In the genomic region with DNA sequence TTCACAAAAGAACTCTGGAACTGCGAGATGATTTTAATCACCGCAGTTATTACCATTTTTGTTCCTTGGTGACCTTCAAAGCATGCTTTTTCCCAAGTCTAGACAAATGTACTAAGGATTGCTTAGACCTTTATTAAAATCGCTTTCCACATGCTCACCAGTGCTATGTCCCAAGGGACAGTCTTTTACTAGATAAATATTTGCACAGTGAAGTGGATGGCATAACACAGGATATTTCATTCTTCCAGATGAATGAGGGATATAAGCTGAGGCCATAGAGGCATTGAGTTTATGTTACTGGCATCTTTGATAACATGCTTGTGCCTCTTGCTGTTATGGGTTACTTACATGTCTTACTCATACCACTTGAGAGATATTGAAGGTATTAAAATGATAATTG, we compare ENCODE assay signal across 36 mouse cellular contexts.
"Had no signal": no experiment of that assay in that cellular context is flagged by ENCODE, and none has a peak within 500 bp of the region (broad histone marks: within the 10 kb centered on the region; RNA-seq: fewer than 3 reads in every experiment).

No protein-coding gene starts in this region.

- DNase-seq: heart, adult 2 months; heart, postnatal 10 days; heart, postnatal 14 days; heart, postnatal 36 days; heart, postnatal 4 days; kidney, adult 11 months; kidney, adult 18-20 months; kidney, adult 2 months; kidney, adult 8-10 months; kidney, adult 9 months; kidney, postnatal 10 days; kidney, postnatal 14 days; kidney, postnatal 25 days; kidney, postnatal 36 days; kidney, postnatal 4 days; layer of hippocampus, adult 9-11 months; layer of hippocampus, postnatal 36 days had no signal

- H3K27ac ChIP-seq: heart, adult 2 months; heart, embryonic 10.5 days; heart, embryonic 13.5 days; heart, embryonic 15.5 days; hindbrain, embryonic 10.5 days; hindbrain, embryonic 12.5 days; hindbrain, embryonic 13.5 days; hindbrain, embryonic 14.5 days; hindbrain, embryonic 15.5 days; hindbrain, postnatal 0 days; intestine, embryonic 15.5 days; kidney, embryonic 15.5 days; kidney, postnatal 0 days; layer of hippocampus, adult 2 months had no signal

- ATAC-seq: hindbrain, embryonic 16.5 days; hindbrain, postnatal 0 days; inflammation-experienced regulatory T-cells, adult 6 months; intestine, embryonic 15.5 days; intestine, embryonic 16.5 days; intestine, postnatal 0 days had no signal

- H3K36me3 ChIP-seq: heart, embryonic 10.5 days; heart, embryonic 12.5 days; heart, embryonic 13.5 days; heart, embryonic 15.5 days; hindbrain, embryonic 10.5 days; hindbrain, embryonic 12.5 days; hindbrain, embryonic 13.5 days; hindbrain, embryonic 15.5 days; intestine, embryonic 15.5 days; kidney, embryonic 15.5 days had no signal

- H3K4me2 ChIP-seq: heart, embryonic 11.5 days; heart, embryonic 12.5 days; heart, embryonic 13.5 days; heart, embryonic 15.5 days; hindbrain, embryonic 12.5 days; hindbrain, embryonic 13.5 days; hindbrain, embryonic 14.5 days; hindbrain, embryonic 15.5 days; intestine, embryonic 15.5 days; kidney, embryonic 15.5 days had no signal

- H3K4me1 ChIP-seq: heart, embryonic 10.5 days; heart, embryonic 12.5 days; heart, embryonic 13.5 days; heart, embryonic 15.5 days; hindbrain, embryonic 10.5 days; hindbrain, embryonic 12.5 days; hindbrain, embryonic 13.5 days; hindbrain, embryonic 15.5 days; intestine, embryonic 15.5 days; kidney, embryonic 15.5 days had no signal

- H3K4me3 ChIP-seq: heart, adult 2 months; heart, embryonic 10.5 days; heart, embryonic 12.5 days; heart, embryonic 13.5 days; heart, embryonic 15.5 days; hindbrain, embryonic 10.5 days; hindbrain, embryonic 12.5 days; hindbrain, embryonic 13.5 days; hindbrain, embryonic 15.5 days; intestine, embryonic 15.5 days; kidney, embryonic 15.5 days; layer of hippocampus, adult 2 months had no signal

- H3K27me3 ChIP-seq: heart, embryonic 12.5 days; heart, embryonic 13.5 days; heart, embryonic 15.5 days; hindbrain, embryonic 12.5 days; hindbrain, embryonic 13.5 days; hindbrain, embryonic 15.5 days; intestine, embryonic 15.5 days; kidney, embryonic 15.5 days had no signal

- H3K9me3 ChIP-seq: heart, embryonic 10.5 days; heart, embryonic 12.5 days; heart, embryonic 15.5 days; hindbrain, embryonic 10.5 days; hindbrain, embryonic 12.5 days; hindbrain, embryonic 13.5 days; hindbrain, embryonic 15.5 days; intestine, embryonic 15.5 days; kidney, embryonic 15.5 days had no signal

- H3K9ac ChIP-seq: heart, embryonic 12.5 days; heart, embryonic 13.5 days; heart, embryonic 15.5 days; hindbrain, embryonic 12.5 days; hindbrain, embryonic 13.5 days; hindbrain, embryonic 14.5 days; hindbrain, embryonic 15.5 days; intestine, embryonic 15.5 days; kidney, embryonic 15.5 days had no signal
